Mouse (Mus musculus) left cerebral cortex, adult 2 months (tissue): ENCODE data around the gene Atoh7. TPM values are rescaled to one million over a fixed set of nuclear protein-coding genes. Genes with fewer than 3 reads are reported as not detected.

Experiments
- DNase-seq, 2 experiments: peaks; one replicate each; pipeline ENCODE4 v3.0.0; 2021 to 2022; ENCODE audit warnings: low spot score in 2 of 2, mixed read lengths in 1 of 2; ENCODE audit errors: extremely low spot score in 1 of 2
- H3K27ac ChIP-seq: fragments of 200-600 bp; 2 replicates; pipeline ENCODE4 v1.8.1; 2022
- H3K4me3 ChIP-seq: fragments of 200-600 bp; 2 replicates; pipeline ENCODE4 v1.8.1; 2022
- CTCF ChIP-seq: fragments of 200-600 bp; IDR thresholded peaks from 2 replicates; pipeline ENCODE4 v1.8.1; 2022; ENCODE audit warnings: antibody characterized with exemption, mild to moderate bottlenecking, moderate library complexity
- intact Hi-C: fragments of 180-260 bp; cut with DNase I; formaldehyde crosslinking; loops from one replicate; pipeline ENCODE4 v1.15.1; 2025
- total RNA-seq, 2 experiments: library from RNA; stranded (reverse); gene quantifications; 2 replicates each; pipeline ENCODE4 v1.2.3; 2021

Atoh7 gene
- total RNA-seq, 2 experiments from 2014 or later: 3.3 to 3.4 TPM

DNA sequence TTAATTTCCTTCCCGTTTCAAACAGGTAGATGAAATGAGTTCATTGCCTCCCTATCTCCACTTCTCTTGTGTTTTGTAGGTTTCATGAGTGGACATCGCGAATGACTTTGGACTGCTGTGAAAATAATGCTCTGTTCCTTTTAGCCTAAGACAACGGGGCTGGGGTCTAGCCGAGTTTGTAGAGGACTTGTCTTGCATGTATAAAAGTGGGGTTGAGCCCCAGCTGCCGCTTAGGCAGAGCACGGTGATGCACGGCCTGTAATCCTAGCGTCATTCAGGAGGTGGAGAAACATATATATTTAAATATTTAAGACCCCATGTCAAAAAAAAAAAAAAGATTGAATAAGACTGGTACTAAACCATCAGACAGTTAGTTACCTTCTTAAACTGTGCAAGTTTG lies 1.2 kb downstream of the Atoh7 start:
- TF ChIP-seq CTCF: no peak
- intact Hi-C loops: no loop called here
- no peak for DNase-seq
- Histone ChIP-seq H3K4me3 (peak overlapping the region; percentile 83), H3K27ac (peak overlapping the region; percentile 88)

- no peak overlapping the region for H3K27ac ChIP-seq
- TF ChIP-seq CTCF: peak; percentile 55
- DNase-seq: no peak
- no peak overlapping the region for H3K4me3 ChIP-seq
- intact Hi-C loops: loop anchor here (10.0 kb wide), 1 partner anchor 88 kb away; the partner anchor contains the start of genes Hnrnph3 and Pbld2
These were observed 13.7 kb downstream of the Atoh7 start for GRCm38 (mm10) chr10:63113027-63113604.

- TF ChIP-seq CTCF: no peak
- no peak overlapping the region for H3K27ac ChIP-seq
- intact Hi-C loops: loop anchor here (10.0 kb wide), 1 partner anchor 89 kb away; the partner anchor contains the start of genes Hnrnph3 and Pbld2
- DNase-seq: no peak
- H3K4me3 ChIP-seq: no peak overlapping the region
These were observed 14.4 kb downstream of the Atoh7 start for GRCm38 (mm10) chr10:63113716-63114360.

- no peak for DNase-seq
- intact Hi-C loops: loop anchor here (10.0 kb wide), 1 partner anchor 91 kb away; the partner anchor contains the start of genes Hnrnph3 and Pbld2
- H3K27ac ChIP-seq: no peak overlapping the region
- TF ChIP-seq CTCF: no peak
- H3K4me3 ChIP-seq: 0 out of 2 replicates have a peak overlapping the region, but pooled peaks have one; percentile 3
These were observed 16.4 kb downstream of the Atoh7 start for GRCm38 (mm10) chr10:63115881-63116280.

GRCm38 (mm10) chr10:63116376-63116775 lies 16.9 kb downstream of the Atoh7 start:
- no peak for TF ChIP-seq CTCF
- no peak overlapping the region for H3K27ac ChIP-seq
- no peak for DNase-seq
- intact Hi-C loops: loop anchor here (10.0 kb wide), 1 partner anchor 92 kb away; the partner anchor contains the start of genes Hnrnph3 and Pbld2
- H3K4me3 ChIP-seq: no peak overlapping the region

DNA sequence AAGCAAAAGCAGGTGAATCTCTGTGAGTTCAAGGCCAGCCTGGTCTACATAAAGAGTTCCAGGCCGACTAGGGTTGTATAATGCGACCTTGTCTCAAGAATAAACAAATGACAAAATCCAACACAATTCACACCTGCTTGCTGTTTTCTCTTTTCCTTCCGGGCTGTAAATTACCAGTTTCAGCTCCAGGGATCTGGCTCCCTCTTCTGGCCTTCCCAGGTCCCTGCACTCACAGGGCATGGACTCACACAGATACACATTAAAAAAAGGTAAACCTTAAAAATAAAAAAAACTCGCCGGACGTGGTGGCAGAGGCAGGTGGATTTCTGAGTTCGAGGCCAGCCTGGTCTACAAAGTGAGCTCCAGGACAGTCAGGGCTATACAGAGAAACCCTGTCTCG lies 18.1 kb downstream of the Atoh7 start:
- intact Hi-C loops: loop anchor here (10.0 kb wide), 1 partner anchor 93 kb away; the partner anchor contains the start of genes Hnrnph3 and Pbld2
- no peak for DNase-seq
- H3K27ac ChIP-seq: no peak overlapping the region
- no peak overlapping the region for H3K4me3 ChIP-seq
- no peak; the same call in 1 of the 2 replicates for TF ChIP-seq CTCF

DNA sequence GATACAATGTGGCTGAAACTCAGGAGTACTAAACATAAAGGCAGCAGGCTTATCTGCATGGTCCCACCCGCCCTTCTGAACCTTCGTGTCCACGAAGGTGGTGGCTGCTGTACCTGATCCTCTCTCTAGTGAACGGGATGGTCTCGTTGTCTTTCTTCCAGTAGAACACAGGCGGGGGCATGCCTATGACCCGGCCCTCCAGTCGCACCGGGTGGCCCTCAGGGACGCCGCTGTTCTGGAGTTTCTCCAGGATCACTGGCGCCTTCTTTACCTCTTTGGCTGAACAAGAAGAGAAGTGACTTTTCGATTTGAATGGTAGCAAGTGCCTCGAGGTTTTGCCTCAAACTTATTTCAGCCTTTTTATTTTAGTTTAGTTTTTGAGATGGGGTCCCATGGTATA lies 20.5 kb downstream of the Atoh7 start:
- Histone ChIP-seq H3K27ac (no peak overlapping the region), H3K4me3 (no peak overlapping the region)
- intact Hi-C loops: loop anchor here (10.0 kb wide), 1 partner anchor 95 kb away; the partner anchor contains the start of genes Hnrnph3 and Pbld2
- TF ChIP-seq CTCF: no peak
- no peak for DNase-seq

- no peak for TF ChIP-seq CTCF
- no peak for DNase-seq
- intact Hi-C loops: no loop called here
- Histone ChIP-seq H3K27ac (no peak overlapping the region), H3K4me3 (0 out of 2 replicates have a peak overlapping the region, but pooled peaks have one; percentile 11)
These were observed 22.5 kb downstream of the Atoh7 start for GRCm38 (mm10) chr10:63121961-63122360.

- 0 out of 2 replicates have a peak overlapping the region, but pooled peaks have one; percentile 11 for H3K4me3 ChIP-seq
- DNase-seq: peak in 1 of 2 experiments; percentile 36
- H3K27ac ChIP-seq: no peak overlapping the region
- intact Hi-C loops: no loop called here
- TF ChIP-seq CTCF: no peak
These were observed 23.1 kb downstream of the Atoh7 start for GRCm38 (mm10) chr10:63122516-63122915.

DNA sequence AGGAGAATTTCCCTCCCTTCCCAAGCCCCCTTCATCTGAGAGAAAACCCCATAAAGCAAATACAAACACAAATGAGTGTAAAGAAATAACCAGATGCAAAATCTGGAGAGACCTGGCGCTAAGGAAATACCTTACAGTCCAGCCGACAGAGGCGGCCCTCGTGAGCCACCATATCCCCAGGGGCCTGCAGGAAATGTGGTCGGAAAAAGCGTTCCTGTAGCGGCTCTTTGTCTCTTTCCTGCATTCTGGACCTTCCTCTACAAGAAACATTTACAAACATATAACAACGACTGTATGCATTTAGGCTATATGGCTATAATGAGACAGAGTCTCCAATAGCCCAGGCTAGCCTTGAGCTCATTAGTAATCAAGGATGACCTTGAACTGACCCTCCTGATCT lies 23.7 kb downstream of the Atoh7 start:
- no peak for TF ChIP-seq CTCF
- intact Hi-C loops: no loop called here

GRCm38 (mm10) chr10:63124016-63124415 lies 24.6 kb downstream of the Atoh7 start:
- Histone ChIP-seq H3K27ac (no peak overlapping the region), H3K4me3 (no peak overlapping the region)
- no peak for DNase-seq
- TF ChIP-seq CTCF: no peak
- intact Hi-C loops: no loop called here

More for the DNA sequence above, 23.7 kb downstream of the Atoh7 start:
- Histone ChIP-seq H3K27ac (no peak overlapping the region), H3K4me3 (no peak overlapping the region)
- DNase-seq: no peak

DNA sequence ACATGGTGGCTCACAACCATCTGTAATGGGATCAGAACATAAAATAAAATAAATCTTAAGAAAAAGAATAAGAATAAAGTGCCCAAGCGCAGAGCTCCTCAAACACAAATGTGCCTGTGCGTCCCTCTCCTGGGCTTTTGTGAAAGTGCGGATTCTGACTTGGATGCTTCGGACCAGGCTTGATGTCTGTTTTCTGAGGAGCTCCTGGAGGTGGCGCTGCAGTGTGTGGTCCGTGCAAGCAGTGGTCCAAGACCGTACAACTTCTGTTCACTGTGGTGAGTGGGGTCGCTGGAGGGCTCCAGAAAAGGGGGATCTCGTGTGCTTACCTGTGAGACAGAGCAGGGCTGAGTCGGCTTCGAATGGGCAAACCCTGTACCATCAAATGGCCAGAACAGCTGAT lies 25.9 kb downstream of the Atoh7 start:
- DNase-seq: no peak
- intact Hi-C loops: no loop called here
- Histone ChIP-seq H3K4me3 (no peak overlapping the region), H3K27ac (no peak overlapping the region)
- TF ChIP-seq CTCF: peak; percentile 30
